Mouse (Mus musculus) embryonic stem cell, embryonic (primary cell): ENCODE data around the gene Gm2663.
"Not testable (repeated sequence)": the region's sequence is repeated elsewhere in the genome, so short reads cannot be mapped to it uniquely, and the experiment has no call there.

Experiments
- CTCF ChIA-PET, 4 experiments: fragments of 300-600 bp in 2 of 4; fragments of 350-600 bp in 2 of 4; sonication (Branson Sonifier 250); formaldehyde crosslinking; loops; one replicate each; lab custom pipeline; 2022; ENCODE audit warnings: inconsistent platforms in 2 of 4; lab: Charles Lee
- POLR2A ChIA-PET, 4 experiments: fragments of 300-600 bp in 2 of 4; fragments of 350-600 bp in 2 of 4; sonication (Branson Sonifier 250); formaldehyde crosslinking; loops; one replicate each; lab custom pipeline; 2022; ENCODE audit warnings: antibody characterized with exemption in 4 of 4, inconsistent platforms in 1 of 4; lab: Charles Lee

Gene Gm2663

GRCm38 (mm10) chr6:40999379-40999778, at the start of gene Gm2663:
Gene Gm2663 (minus strand): TSS chr6:40999479.
- POLR2A ChIA-PET, CTCF ChIA-PET: not testable (repeated sequence)

DNA sequence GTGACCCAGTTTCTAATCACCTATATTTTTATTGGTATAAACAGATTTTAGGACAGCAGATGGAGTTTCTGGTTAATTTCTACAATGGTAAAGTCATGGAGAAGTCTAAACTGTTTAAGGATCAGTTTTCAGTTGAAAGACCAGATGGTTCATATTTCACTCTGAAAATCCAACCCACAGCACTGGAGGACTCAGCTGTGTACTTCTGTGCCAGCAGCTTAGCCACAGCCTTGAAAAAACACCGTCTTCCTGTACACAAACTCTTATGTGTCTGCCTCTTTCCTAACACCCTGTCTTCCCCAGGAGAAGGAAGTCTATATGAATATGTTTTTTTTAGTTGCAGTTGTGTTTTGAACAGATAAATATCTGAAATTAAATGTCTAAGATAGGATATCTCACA, 49.3 kb upstream of the Gm2663 start:
- POLR2A ChIA-PET, result no interaction called here
- CTCF ChIA-PET, result no interaction called here

GRCm38 (mm10) chr6:41047961-41048360, 48.7 kb upstream of the Gm2663 start:
- ChIA-PET CTCF (interaction anchor here in 1 of 4 experiments (0.9 kb wide), 1 partner anchor 66 kb away, joined by 4 read pairs; no protein-coding TSS in a partner anchor), POLR2A (interaction anchor here in 1 of 4 experiments (0.9 kb wide), 1 partner anchor 13 kb away, joined by 3 read pairs; no protein-coding TSS in a partner anchor)

DNA sequence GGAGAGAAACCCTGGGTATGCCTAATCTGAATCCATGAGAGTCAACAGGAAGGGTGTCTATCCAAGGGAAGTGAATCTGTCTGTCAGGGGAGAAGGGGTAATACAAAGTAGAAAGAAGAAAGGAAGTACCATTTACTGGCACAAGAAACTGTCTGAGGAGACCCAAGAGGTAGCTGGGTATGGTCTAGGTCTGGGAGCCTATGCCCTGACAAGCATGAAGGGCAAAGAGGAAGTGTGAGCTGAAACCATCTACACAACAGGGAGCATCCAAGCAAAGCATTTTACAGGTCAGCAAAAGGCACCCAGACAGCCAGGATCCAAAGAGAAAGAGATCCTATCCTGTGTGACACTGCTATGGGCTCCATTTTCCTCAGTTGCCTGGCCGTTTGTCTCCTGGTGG, 47.9 kb upstream of the Gm2663 start:
- POLR2A ChIA-PET, result interaction anchor here in 1 of 4 experiments (0.9 kb wide), 1 partner anchor 14 kb away, joined by 3 read pairs; no protein-coding TSS in a partner anchor
- CTCF ChIA-PET, result interaction anchor here in 3 of 4 experiments (0.9 to 1.4 kb wide), 5 partner anchors 8 to 66 kb away, joined by 3 to 7 read pairs (median 4); no protein-coding TSS in a partner anchor

GRCm38 (mm10) chr6:41046553-41046952, 47.3 kb upstream of the Gm2663 start:
- ChIA-PET POLR2A (no interaction called here), CTCF (interaction anchor here in 3 of 4 experiments (0.6 to 1.4 kb wide), 6 partner anchors 8 to 66 kb away, joined by 3 to 7 read pairs (median 4); no protein-coding TSS in a partner anchor)

DNA sequence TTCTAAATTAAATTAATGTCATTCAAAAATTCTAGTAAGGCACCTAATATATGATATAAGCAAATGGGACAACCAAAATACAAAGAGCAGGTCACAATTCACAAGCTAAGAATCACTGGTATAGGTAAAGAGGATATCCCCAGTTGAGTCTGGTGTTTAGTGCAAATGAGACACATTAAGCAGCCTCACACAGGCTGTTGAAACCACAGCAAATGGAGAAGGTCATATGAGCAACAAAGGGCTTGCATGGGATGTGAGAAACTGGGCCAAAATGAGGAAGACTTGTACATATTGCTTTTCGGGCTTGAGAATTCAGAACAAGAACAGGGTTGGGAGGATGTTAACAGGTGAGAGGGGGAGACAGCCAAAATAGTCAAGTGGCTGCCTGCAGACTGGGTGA, 45.5 kb upstream of the Gm2663 start:
- CTCF ChIA-PET, result interaction anchor here in 1 of 4 experiments (1.3 kb wide), 1 partner anchor 11 kb away, joined by 4 read pairs; no protein-coding TSS in a partner anchor
- POLR2A ChIA-PET, result no interaction called here

DNA sequence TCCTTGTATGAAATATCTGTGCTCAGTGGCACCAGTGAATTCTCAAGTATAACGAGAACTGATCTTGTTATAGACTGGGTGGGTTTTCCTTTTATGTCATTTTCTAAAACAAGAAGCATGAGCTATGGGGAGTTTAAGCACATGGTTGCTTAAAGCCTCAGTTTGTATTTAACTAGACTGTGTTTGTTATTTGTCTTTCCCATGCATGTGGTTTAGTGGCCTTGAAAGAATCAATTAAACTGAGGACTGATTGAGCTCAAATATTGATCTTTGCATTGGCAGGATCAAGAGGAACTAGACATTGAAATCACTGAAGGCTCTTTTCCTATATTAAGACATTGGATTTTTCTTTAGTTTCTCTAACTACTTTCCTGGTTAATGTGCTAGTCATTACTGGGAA, 45.0 kb upstream of the Gm2663 start:
- ChIA-PET CTCF (interaction anchor here in 2 of 4 experiments (1.3 to 1.8 kb wide), 2 partner anchors 11 to 74 kb away, joined by 4 read pairs; no protein-coding TSS in a partner anchor), POLR2A (no interaction called here)

DNA sequence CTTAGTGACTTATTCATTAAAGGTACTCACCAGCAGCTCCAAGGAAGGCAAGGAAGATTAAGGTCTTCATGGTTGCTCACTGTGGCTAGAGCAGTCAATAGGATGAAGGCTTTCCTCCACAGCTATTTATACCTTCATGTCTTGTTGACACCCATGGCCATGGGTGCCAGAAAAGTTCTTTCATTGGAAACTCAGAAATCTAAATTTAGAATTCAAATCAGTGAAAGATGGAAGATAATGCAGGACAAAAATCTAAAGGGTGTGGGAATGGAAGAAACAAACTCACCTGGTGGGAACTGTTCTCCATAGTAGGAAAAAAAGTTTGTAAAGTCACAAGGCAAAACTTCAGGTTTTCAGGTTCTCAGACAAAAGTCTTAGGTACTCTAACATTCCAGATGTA, 36.1 kb upstream of the Gm2663 start, which contains the start of gene 2210010C04Rik:
Gene 2210010C04Rik (minus strand): TSS at position 101 of the 400 bp plus-strand sequence.
- ChIA-PET POLR2A (no interaction called here), CTCF (no interaction called here)

DNA sequence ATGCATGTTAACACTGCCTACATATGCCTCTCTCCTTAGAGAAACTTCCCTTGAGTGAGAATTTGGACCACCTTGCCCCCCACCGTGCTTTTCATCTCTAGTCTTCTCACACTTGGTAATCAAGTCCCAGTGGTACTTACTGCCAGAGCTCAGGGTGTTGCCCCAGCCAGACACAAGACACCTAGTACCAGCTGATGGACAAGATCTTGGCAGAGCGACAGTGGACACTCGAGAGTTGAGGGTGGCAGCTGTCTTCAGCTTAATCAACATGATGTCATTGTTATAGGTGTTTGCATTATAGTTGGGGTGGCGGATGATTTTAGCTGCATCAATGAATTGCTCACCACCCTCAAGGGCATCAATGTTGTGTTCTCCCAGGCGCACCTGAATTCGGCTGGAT, 33.5 kb upstream of the Gm2663 start:
- CTCF ChIA-PET, result no interaction called here
- POLR2A ChIA-PET, result no interaction called here

GRCm38 (mm10) chr6:41032231-41032630, 33.0 kb upstream of the Gm2663 start:
- POLR2A ChIA-PET, result interaction anchor here in 1 of 4 experiments (0.6 kb wide), 1 partner anchor 103 kb away, joined by 3 read pairs; no protein-coding TSS in a partner anchor
- CTCF ChIA-PET, result no interaction called here

DNA sequence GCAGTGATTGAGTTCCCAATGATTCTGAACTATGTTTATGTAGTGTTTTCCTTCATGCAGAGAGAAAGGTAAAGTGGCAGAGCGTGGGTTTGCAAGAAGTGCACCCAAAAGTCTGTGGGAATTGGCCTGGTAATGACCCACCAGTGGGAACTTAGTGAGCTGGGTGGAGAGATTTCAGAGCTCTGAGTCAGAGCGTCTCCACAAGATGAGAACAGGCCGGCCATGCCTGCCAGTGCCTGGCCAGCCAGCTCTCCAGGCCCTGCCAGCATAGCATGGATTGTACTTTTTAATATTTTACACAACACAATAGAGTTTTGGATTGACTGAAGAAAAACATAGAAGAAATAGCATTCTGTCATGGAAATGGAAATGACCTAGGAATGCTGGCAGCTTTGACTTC, 31.5 kb upstream of the Gm2663 start:
- POLR2A ChIA-PET, result no interaction called here
- CTCF ChIA-PET, result no interaction called here

- POLR2A ChIA-PET, result interaction anchor here in 1 of 4 experiments (0.6 kb wide), 1 partner anchor 1579 kb away, joined by 3 read pairs; no protein-coding TSS in a partner anchor
- CTCF ChIA-PET, result no interaction called here
Observed at GRCm38 (mm10) chr6:41027053-41027452, 27.8 kb upstream of the Gm2663 start.

- ChIA-PET POLR2A (no interaction called here), CTCF (no interaction called here)
Observed at GRCm38 (mm10) chr6:41025873-41026650, 26.8 kb upstream of the Gm2663 start.

- ChIA-PET CTCF (no interaction called here), POLR2A (no interaction called here)
Observed at GRCm38 (mm10) chr6:41019140-41019539, 19.9 kb upstream of the Gm2663 start.

- POLR2A ChIA-PET, result no interaction called here
Observed at GRCm38 (mm10) chr6:41018629-41019028, 19.4 kb upstream of the Gm2663 start.

DNA sequence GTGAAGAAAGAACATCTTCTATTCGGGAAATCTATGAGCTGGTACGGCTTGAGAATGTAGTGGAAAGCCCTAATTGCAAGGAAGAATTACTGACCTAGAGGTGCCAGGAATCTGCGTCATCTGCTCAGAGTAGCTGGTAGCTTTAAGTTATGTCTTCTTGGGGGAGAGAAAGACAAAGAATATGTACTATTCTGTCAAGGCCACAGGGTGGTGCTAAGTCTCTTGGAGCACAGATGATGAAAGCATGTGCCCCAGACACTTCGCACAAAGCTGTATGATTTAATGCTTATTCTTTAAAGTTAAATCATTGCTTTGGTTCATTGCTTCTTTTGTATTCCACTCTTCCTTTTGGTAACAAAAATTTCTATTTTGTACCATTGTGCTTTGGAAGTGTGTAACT, 15.8 kb upstream of the Gm2663 start:
- ChIA-PET POLR2A (no interaction called here), CTCF (no interaction called here)

More at GRCm38 (mm10) chr6:41018629-41019028, 19.4 kb upstream of the Gm2663 start:
- CTCF ChIA-PET, result no interaction called here

DNA sequence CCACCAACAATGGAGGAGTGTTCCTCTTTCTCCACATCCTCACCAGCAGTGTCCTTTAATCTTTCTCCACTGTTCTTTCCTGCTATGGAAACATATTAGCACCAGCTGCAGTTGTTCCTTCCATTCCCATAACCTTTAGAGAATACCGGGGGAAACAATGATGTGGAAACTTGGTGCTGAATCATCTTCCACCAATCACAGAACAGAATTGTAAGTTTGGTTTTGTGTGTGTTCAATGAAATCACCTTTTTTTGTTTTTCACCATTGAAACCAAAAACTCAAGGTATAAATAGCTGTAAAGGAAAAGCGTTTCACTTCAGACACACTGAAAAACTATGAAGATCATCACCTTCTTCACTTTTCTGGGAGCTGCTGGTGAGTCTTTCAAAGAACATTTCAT, 34.8 kb downstream of the Gm2663 start, which contains the start of gene 1810009J06Rik:
Gene 1810009J06Rik (plus strand): TSS at position 301 of the 400 bp plus-strand sequence.
- CTCF ChIA-PET, POLR2A ChIA-PET: not testable (repeated sequence)

DNA sequence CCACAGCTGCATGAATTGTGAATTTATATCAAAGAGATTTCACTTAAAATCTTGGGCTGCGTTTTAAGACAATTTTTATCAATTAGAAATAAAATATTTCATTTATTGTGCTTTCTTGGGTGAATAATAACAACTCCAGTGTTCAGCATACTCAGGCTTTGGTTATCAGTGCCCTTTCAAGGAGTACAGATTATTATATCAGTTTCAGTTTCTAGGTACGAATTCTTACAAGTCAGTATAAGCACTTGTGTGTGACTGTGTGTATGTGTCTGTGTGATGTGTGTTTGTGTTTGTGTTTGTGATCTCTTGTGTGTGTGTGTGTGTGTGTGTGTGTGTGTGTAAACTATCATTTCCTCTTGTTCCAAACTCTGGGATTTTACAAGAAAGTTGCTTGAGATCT, 45.6 kb downstream of the Gm2663 start:
- POLR2A ChIA-PET, result no interaction called here
- CTCF ChIA-PET, result no interaction called here

GRCm38 (mm10) chr6:40951770-40952169, 47.5 kb downstream of the Gm2663 start, which contains the start of gene Gm4744:
Gene Gm4744 (minus strand): TSS chr6:40951870.
- ChIA-PET POLR2A (no interaction called here), CTCF (no interaction called here)
